Mouse (Mus musculus): ENCODE results near the gene Rccd1.
A peak's percentile ranks its signal among the peaks of the same experiment; 100 is the strongest.

The Rccd1 gene

DNA sequence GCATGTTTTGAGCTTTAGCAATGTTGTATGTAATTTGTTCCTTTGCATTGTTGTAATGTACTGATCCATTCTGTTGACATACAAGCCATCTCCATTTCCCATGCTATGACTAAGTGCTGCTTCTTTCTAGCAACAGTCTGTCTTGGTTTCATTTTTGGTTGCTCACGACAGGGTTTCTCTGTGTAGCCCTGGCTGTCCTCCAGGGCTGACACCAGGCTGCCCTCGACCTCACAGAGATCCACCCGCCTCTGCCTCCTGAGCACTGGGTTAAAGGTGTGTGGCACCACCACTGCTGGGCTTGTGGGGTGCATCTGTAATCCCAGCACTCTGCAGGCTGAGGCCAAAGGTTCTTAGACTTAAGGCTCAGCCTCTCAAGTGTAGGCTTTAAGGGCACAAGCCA is 24.7 kb downstream of the Rccd1 start:
- DNase-seq (ENCODE audit: low read depth, low spot score): no peak

DNA sequence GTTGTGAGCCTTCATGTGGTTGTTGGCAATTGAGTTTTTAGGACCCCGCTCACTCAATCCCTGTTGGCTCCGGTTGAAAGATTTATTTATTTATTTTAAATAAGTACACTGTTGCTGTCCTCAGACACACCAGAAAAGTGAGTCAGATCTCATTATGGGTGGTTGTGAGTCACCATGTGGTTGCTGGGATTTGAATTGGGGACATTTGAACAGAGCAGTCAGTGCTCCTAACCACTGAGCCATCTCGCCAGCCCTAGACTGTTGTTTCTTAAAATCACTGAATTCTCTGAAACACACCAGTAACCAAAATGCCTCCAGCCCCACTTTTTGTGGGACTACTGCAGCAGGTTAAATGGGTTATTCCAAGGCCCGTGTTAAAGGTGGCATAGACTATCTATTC is 25.5 kb downstream of the Rccd1 start:
- DNase-seq (ENCODE audit: low read depth, low spot score): no peak

DNA sequence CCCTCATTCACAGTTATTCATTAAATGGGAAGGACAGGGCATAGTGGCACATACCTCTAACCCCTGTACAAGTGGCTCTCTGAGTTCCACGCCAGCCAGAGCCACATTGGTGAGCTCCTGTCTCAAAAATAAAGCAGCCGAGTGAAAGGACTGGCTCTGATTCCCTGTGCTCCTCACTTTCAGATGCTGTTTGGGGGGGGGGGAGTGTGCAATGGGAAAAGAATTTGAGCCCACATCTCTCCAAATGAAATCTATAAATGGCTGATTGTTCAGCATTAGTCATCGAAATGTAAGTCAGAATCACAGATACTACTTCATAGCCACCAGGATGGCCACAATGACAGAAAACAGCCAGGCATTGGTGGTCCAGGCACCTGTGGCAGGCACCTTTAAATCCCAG is 27.2 kb downstream of the Rccd1 start:
- DNase-seq (ENCODE audit: low read depth, low spot score): no peak

DNA sequence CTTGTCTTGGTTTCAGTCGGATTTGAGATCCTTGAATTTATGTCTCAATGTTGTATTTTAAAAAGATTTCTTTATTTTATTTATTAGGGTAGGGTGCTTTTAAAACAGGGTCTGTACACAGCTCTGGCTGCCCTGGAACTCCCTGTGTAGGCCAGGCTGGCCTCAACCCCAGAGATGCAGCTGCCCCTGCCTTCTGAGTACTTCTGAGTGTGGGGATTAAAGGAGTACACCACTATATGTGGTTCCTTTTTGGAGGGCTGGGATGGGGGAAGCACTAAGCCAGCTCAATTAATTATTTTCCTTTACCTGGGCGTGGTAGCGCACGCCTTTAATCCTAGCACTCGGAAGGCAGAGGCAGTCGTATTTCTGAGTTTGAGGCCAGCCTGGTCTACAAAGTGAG is 27.8 kb downstream of the Rccd1 start:
- no peak for DNase-seq (ENCODE audit: low read depth, low spot score)

DNA sequence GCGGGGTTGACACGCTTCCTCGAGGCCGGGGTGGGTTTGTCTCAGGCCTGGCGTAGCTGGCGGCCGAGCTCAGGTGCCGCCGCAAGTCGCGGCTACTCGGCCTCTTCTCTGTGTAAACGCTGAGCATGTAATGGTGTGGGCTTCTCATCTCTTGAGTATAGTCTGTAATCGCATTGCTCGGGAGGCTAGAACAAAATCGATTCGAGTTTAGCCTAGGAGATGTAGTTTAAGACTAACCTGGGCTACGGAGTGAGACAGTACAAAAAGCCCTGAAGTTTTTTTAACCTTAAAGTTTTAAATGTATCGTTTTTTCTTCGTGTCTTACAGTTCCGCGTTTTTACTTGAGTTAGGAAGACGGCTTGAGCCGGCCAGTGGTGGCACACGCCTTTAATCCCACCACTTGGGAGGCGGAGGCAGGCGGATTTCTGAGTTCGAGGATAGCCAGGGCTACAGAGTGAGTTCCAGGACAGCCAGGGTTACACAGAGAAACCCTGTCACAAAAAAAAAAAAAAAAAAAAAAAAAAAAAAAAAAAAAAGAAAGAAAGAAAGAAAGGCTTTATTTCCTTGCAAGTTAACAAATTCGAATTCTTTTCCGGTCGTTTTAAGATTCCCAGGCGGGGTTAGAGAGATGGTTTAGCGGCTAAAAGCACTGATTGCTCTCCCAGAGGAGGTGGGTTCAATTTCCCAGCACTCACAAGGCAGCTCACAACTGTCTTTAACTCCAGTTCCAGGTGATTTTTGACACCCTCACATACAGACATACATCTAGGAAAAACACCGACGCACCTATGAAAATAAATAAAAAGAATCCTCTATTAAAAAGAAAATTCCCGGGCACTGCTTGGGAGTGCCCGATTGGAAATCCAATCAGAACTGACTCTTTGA is 29.2 kb downstream of the Rccd1 start:
- DNase-seq (ENCODE audit: low read depth, low spot score): peak; percentile 64

DNA sequence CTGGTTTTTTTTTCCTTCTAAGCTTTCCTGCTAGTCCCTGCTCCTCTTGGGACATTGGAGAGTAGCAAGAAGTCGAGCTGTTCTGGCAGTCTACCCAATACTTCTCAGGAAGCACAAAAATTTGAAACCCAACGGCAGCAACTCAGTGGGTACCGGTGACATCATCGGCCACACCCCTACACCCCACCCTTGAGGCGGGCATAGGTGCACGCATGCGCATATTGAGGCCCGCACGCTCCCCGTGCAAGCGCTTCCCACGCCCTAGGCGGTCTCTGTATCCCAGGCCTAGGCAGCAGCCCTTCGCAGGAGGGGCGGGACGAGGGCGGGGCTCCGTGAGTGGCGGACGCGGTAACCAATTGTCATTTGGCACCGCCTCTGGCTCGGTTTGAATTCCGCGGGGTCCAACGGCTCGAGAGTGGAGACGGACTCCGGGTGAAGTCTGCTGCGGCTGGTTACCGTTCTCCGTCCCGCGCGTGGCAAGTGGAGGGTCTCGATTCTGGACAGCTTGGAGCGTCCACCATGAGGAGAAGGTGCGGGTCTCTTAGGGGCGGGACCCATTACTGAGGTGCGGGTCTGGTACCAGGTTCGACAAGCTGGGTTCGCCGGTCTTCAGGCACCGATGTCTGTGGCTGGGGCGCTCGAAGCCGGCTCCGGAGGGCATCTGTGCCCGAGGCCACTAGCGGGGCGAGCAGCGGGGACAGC is 30.0 kb downstream of the Rccd1 start, which contains the start of gene Prc1:
Gene Prc1 (plus strand): TSS at position 389 of the 702 bp plus-strand sequence.
- peak; percentile 97 for DNase-seq (ENCODE audit: low read depth, low spot score)

DNA sequence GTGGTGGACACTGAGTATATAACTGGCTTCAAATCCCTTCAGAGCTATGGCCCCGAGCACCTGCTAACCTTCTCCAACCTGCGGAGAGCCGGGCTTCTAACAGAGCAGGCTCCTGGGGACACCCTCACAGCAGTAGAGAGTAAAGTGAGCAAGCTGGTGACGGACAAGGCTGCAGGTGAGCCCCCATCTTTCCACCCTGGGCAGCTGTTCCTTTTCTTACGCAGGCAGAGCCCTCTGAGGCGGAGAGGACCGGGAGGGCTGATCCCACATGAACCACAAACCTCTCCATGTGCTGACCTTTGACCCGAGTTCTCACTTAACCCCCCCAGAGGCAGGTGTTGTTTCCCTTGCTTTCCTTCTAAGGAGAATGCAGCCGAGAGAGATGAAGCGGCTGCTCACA is 36.5 kb downstream of the Rccd1 start:
- no peak for DNase-seq (ENCODE audit: low read depth, low spot score)

DNA sequence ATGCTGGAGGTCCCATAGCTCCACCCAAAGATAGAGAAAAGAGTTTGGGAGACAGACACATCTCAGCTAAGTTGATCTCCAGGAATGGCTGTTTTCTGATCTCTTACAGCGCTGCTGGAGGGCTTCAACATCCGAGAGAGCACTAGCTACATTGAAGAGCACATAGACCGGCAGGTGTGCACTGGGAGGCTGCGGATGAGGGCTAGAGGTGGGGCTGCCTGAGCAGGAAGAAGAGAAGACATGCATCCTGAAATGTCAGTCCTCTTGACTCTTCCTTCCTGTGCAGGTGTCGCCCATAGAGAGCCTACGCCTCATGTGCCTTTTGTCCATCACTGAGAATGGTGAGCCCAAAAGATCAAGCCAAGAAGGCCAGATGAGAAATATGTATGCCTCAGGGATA is 38.5 kb downstream of the Rccd1 start:
- DNase-seq (ENCODE audit: low read depth, low spot score): no peak

DNA sequence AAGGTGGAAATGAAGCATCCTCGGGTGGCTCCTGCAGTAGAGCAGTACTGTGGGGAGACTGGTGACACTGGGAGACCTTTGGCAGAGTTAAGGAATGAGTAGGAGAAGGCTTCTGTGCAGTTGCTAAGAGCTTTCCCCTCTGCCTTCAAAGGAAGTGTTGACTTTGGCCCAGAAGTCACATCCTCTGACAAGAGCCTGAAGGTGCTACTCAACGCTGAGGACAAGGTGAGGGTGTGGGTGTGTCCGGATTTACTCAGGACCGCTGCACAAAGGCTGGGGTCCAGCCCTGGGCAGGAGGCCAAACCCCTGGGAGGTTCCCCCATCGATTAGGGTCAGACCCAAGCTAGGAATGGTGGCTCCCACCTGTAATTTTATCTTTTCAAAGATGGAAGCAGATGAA is 39.9 kb downstream of the Rccd1 start:
- DNase-seq (ENCODE audit: low read depth, low spot score): no peak

DNA sequence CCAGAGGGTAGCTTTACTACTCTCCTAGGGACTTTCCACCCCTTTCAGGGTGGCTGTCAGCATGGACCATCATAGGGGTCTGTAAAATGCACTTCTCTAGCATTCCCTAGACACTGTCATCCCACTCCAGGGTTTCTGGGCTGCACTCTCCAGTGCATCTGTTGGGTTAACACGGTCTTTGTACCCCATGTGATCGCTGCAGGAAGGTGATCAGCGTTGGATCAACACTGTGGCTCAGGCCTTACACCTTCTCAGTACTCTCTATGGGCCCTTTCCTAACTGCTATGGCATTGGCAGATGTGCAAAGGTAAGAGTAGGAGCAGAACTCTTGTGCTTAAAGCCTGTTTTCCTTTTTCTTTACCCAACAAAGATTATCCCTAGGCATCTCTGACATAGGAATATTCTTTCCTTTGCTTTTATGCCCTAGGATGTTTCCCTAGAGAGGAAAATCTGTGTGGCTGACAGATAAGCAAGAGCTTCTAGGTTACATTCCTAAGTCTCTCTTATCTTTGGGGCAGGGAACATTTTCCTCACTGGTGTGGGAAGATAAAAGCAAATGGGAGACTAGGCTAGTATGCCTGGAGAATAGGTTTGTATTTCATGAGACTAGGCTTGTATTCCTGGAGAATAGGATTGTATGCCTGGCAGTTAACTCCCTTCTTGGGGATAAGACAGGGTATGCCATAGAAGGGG is 40.9 kb downstream of the Rccd1 start:
- no peak for DNase-seq (ENCODE audit: low read depth, low spot score)

DNA sequence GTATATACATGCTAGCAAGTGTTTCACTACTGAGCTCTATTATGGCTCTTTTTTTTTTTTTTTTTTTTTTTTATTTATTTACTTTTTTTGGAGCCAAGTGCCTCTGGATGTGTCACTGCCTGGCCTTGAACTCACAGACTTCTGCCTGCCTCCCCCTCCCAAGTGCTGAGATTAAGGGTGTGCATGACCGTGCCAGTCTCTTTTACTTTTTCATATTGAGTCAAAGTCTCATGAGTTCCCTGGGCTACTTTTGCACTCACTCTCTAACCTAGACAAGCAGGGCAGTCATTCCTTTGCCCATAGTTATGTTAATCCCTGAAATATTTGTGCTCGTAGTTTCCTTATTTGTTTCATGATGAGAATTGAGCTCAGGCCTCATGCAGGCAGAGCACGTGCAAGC is 42.6 kb downstream of the Rccd1 start:
- DNase-seq (ENCODE audit: low read depth, low spot score): no peak

DNA sequence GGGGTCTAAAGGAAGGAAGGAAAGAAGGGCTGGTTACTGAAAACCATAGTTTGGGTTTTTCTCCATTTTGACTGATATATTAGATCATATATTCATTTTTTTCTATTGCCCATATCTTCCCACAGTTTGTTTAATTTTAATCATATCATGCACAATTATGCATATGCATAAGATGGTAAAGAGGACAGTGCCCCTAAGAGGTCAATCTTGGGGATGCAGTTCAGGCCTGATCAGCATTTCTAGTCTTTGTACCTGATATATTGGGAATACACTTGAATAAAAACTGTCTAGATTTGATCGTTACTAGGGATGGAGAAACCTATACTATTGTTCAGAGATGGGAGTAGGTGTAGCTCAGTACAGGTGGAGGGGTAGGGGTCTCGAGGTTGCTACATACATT is 43.3 kb downstream of the Rccd1 start:
- no peak for DNase-seq (ENCODE audit: low read depth, low spot score)

DNA sequence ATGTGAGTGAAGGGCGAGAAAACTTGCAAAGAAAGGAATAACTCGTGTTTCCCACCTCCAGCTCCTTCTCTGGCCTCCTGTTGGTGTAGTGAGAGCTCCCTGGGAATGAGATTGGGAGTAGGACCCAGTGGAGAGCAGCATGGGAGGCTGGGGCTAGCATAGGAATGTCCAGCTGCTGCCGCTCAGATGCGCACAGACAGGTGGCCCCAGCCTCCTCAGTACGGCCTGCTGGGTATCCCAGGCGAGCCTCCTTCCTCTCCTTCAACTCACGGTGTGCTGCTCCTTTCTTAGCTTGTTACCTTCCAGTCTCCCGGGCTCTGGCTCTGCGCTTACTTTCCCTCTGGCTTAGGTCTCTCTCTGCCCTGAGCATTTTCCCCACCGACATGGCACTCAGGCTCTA is 44.2 kb downstream of the Rccd1 start:
- no peak for DNase-seq (ENCODE audit: low read depth, low spot score)

DNA sequence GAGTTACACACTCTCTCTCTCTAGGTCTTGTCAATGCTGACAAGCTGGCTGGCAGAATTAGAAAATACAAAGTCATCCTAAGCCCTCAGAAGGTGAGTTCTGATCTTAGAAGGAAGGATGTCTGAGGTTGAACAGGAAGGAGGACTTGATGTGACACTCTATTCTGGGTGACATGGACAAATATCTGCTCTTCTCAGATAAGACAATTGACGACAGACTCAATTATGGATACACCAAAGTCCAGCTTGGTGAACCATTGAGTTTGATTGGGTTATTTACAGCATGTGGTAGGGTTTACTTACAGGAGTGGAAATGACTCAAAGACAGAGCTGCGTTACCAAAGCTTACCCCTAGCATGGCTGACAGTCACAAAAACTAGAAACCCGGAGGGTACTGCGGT is 47.9 kb downstream of the Rccd1 start:
- DNase-seq (ENCODE audit: low read depth, low spot score): no peak

DNA sequence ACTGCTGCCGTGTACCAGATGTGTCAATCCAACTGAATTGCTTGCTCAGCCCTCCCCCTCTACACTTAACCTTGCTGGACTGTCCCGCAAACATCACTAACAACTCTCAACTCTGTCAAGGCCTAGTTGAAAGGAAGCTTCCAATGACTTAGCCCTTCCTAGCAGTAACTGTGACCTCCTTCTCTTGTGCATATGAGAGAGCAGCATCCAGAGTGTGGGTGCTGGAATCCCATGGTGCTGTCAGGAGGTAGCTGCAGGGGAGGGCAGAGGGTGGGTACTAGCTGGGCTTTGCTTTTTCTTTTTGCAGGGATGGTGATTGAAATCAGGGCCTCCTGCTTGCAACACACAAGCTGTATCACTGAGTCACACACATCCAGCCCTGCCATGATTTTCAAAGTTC is 50.8 kb downstream of the Rccd1 start:
- DNase-seq (ENCODE audit: low read depth, low spot score): no peak

DNA sequence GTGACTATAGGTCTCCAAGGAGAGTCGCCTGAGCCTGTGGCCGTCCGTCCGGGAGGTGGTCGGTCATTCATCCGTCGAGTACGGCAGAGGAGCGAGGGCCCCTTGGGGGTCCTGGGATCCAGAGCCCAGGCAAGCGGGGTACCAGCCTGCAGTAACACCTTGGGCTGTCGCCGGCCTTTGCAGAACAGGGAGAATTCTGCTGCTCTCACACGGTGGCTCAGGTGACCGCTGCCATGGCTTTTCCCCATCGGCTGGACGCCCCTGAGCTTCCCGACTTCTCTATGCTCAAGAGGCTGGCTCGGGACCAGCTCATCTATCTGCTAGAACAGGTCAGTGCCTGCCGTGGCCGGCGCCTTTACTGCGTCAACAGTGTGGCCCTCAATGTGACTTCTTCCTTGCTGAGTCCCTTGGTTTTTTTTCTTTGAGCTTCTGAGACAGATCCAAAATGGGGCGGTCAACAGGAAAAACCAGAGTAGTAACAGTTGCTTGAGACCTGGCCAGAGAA is 54.5 kb downstream of the Rccd1 start:
- no peak for DNase-seq (ENCODE audit: low read depth, low spot score)

DNA sequence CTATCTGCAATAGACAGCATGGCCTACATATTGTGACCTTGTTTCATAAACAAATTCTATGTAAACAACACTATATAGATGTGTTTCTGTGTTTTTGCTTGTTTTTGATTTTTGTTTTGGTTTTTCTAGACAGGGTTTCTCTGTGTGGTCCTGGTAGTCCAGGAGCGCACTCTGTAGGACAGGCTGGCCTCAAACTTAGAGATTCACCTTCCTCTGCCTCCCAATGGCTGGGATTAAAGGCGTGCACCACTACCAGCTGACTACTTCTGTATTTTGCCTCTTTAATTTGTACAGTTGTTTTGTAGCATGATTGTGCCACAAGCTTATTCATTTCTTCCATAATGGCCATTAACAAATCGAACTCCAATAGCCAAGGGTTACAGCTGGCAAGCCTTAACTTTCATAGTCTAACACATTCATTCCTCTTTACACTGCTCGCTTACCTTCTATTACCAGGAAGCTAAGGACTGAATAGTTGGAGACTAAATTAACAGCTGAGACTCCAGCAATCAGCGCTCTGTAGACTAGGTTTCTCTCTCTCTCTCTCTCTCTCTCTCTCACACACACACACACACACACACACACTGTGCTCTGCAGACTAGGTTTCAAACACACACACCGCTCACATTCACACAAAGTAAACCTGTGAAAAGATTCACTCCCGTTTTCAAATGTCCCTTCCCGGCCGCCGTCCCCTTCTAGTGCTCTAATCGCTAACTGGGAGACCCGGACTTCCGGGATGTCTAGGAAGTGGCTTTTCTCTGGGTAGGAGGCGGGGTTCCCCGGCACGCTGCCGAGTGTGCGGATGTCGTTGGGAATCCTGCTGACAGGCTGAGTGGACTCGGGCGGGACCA is 55.1 kb downstream of the Rccd1 start, which contains the start of gene Vps33b:
Gene Vps33b (plus strand): TSS at position 753 of the 854 bp plus-strand sequence.
- DNase-seq (ENCODE audit: low read depth, low spot score): peak; percentile 98

DNA sequence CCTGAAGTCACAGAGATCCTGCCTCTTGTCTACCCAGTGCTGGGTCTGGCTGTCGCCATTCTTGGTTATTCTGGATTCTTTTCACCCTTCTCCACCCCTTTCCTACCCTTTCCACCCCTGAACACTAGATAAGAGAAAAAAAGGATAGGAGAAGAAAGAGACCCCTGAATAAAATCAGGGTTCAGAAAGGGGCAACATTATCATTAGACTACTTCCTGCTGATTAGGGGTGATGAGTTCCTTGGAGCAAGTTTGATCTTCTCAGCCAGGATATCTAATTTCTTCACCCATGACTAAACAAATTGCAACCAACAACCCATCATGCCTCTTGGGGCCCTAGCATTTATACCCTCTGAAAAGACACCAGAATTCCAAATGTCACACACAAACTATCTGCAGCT is 56.5 kb downstream of the Rccd1 start:
- no peak for DNase-seq (ENCODE audit: low read depth, low spot score)

DNA sequence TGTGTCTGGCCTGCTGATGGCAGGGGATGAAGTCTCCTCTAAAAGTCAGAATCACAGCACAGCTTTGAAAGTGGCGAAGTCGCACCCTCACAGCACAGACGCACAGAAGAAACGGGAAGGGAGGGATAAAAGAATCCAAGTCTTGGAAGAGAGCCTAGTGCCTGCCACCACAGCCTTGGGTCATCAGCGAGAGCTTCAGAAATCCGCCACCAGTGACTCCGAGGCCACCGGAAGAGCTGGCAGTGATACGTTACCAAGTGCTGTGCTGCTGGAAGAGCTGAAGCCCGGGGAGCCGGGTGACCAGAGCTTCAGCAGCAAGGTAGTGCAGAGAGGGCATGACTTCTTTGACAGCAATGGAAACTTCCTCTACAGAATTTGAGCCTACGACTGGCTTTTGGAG is 59.6 kb downstream of the Rccd1 start:
- no peak for DNase-seq (ENCODE audit: low read depth, low spot score)

DNA sequence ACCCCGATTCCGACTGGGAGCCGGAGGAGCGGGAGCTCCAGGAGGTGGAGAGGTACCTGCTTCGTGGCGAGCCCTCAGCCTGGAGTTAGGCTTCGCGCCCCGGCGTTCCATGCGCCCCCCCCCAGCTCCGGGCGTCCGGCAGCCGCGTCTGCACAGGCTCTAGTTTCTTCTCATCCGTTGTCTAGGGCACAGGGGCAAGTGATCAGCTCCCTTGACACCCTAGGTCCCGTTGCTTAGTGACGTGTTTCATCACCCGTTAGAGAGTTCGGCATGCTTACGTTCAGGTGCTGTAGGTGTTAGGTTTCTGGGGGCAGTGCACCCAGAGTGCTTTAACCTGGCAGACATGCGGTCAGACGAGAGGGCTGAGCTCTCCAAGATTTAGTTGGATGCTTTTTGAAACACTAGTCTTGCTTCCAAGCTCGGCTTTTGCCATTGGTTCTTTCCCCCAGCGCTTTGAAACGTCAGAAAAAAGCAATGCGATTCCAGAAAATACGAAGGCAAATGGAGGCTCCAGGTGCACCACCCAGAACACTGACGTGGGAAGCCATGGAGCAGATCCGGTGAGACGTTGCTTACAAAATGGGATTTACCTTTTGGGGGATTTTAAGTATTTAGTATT is 62.8 kb downstream of the Rccd1 start:
- peak; percentile 68 for DNase-seq (ENCODE audit: low read depth, low spot score)
